ENCODE assay signal across 9 mouse cellular contexts in the genomic region with DNA sequence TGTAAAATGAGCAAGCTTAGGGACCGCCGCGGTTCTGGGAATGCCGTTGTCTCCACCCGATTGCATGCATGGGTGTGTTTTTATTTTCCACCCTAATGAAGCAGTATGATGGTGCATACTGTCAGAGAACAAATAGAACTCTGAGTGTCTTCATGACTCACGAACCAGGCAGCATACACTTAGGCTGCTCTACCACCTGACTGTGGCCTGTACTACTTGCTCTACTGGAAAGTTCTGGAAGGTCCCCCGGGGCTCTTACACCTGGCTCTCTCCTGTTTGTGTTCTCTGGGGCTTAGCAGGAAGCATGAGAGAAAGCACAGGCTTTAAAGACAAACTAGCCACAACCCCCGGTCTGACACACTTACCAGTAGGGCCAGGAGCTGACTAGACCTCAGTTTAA. TPM values are rescaled to one million over a fixed set of nuclear protein-coding genes. Genes with fewer than 3 reads are reported as not detected.
A peak's percentile ranks its signal among the peaks of the same experiment; 100 is the strongest.
DNase-seq lines count a peak whose midpoint lies in the region; ATAC-seq and TF ChIP-seq lines count a peak whose summit lies in the region.
"Had no signal": no experiment of that assay in that cellular context is flagged by ENCODE, and none has a peak within 500 bp of the region (broad histone marks: within the 10 kb centered on the region; RNA-seq: fewer than 3 reads in every experiment).

No protein-coding gene starts in this region.

- no peaks in the 10 kb centered on the region; the same call in none of the 2 replicates for H3K4me1 ChIP-seq in bone marrow, adult 2 months (ENCODE audit: control insufficient read depth, insufficient read depth, low read length)
- H3K4me1 ChIP-seq in forebrain, postnatal 0 days (ENCODE audit: insufficient read depth): no peaks in the 10 kb centered on the region
- peaks cover 18% of the 10 kb centered on the region for H3K4me1 ChIP-seq in liver, postnatal 0 days (ENCODE audit: insufficient read depth)

- peak overlapping the region; percentile 84 for H3K27ac ChIP-seq in left cerebral cortex, adult 2 months
- H3K27ac ChIP-seq in bone marrow, adult 2 months (ENCODE audit: control insufficient read depth, insufficient read depth, low read depth, low read length, poor library complexity): peak overlapping the region; percentile 38
- H3K27ac ChIP-seq in forebrain, postnatal 0 days (ENCODE audit: low read depth, low read length): no peak overlapping the region
- peak overlapping the region; percentile 88 for H3K27ac ChIP-seq in liver, postnatal 0 days (ENCODE audit: low read depth)
- H3K27ac ChIP-seq: macrophage had no signal

- H3K9me3 ChIP-seq in forebrain, postnatal 0 days (ENCODE audit: low read length): no peaks in the 10 kb centered on the region
- no peaks in the 10 kb centered on the region for H3K9me3 ChIP-seq in liver, postnatal 0 days (ENCODE audit: low read length)

- no peak for TF ChIP-seq EP300 in liver, postnatal 0 days (IDR thresholded peaks at IDR 0.05; ENCODE audit: low read depth)

- 75% methylated on average over 8 of the region's 8 CpGs for WGBS in bone marrow, adult 2 months
- WGBS in forebrain, postnatal 0 days: 69% methylated on average over 8 of the region's 8 CpGs
- WGBS in liver, postnatal 0 days (ENCODE audit: insufficient replicate concordance): 60% methylated on average over 8 of the region's 8 CpGs

- intact Hi-C loops in left cerebral cortex, adult 2 months (cut with DNase I): loop anchor here (1.0 to 10.0 kb wide), 2 partner anchors 35 to 1585 kb away; no protein-coding TSS in a partner anchor
- intact Hi-C loops in left cerebral cortex, postnatal 25 days (cut with DNase I): loop anchor here (2.0 kb wide), 1 partner anchor 83 kb away; no protein-coding TSS in a partner anchor

- DNase-seq in left cerebral cortex, adult 2 months (ENCODE audit: extremely low spot score in 1 of 2, low spot score in 2 of 2): no peak
- DNase-seq in left cerebral cortex, postnatal 25 days (ENCODE audit: low spot score in 2 of 2): no peak
- no peak for DNase-seq in forebrain, postnatal 0 days
- DNase-seq in liver, postnatal 0 days: no peak
- DNase-seq in cerebellum, postnatal 25 days: no peak
- no peak for DNase-seq in right cerebral cortex, adult 2 months (ENCODE audit: low spot score in 2 of 2)

- H3K27me3 ChIP-seq in forebrain, postnatal 0 days (ENCODE audit: insufficient read depth, low read length): no peaks in the 10 kb centered on the region
- H3K27me3 ChIP-seq in liver, postnatal 0 days (ENCODE audit: insufficient read depth, low read length): no peaks in the 10 kb centered on the region

- H3K9ac ChIP-seq in forebrain, postnatal 0 days: no peak overlapping the region; the same call in 1 of the 2 replicates
- H3K9ac ChIP-seq in liver, postnatal 0 days (replicated peaks): peak overlapping the region; percentile 61

- no peak overlapping the region for H3K4me3 ChIP-seq in left cerebral cortex, adult 2 months
- H3K4me3 ChIP-seq in bone marrow, adult 2 months (replicated peaks; ENCODE audit: control insufficient read depth, low read depth, low read length): no peak overlapping the region
- H3K4me3 ChIP-seq in forebrain, postnatal 0 days (ENCODE audit: low read depth, low read length): no peak overlapping the region
- H3K4me3 ChIP-seq in liver, postnatal 0 days (ENCODE audit: low read depth, low read length): no peak overlapping the region

- no peaks in the 10 kb centered on the region for H3K36me3 ChIP-seq in forebrain, postnatal 0 days (ENCODE audit: insufficient read depth)
- H3K36me3 ChIP-seq in liver, postnatal 0 days (replicated peaks; ENCODE audit: insufficient read depth, low read length): no peaks in the 10 kb centered on the region

- TF ChIP-seq POLR2A in bone marrow, adult 2 months (IDR thresholded peaks at IDR 0.05; ENCODE audit: borderline replicate concordance, control insufficient read depth, low read depth, low read length): no peak

- H3K4me2 ChIP-seq in forebrain, postnatal 0 days (ENCODE audit: low read depth): peak overlapping the region; percentile 58
- H3K4me2 ChIP-seq in liver, postnatal 0 days (ENCODE audit: low read depth, low read length): peak overlapping the region; percentile 85

- no peak for TF ChIP-seq CTCF in left cerebral cortex, adult 2 months (IDR thresholded peaks at IDR 0.05)
- no peak for TF ChIP-seq CTCF in bone marrow, adult 2 months (IDR thresholded peaks at IDR 0.05; ENCODE audit: control insufficient read depth, insufficient read depth, low read length)
- TF ChIP-seq CTCF in forebrain, postnatal 0 days (IDR thresholded peaks at IDR 0.05; ENCODE audit: low read depth): no peak
- no peak for TF ChIP-seq CTCF in liver, postnatal 0 days (IDR thresholded peaks at IDR 0.05; ENCODE audit: low read depth)

- no peak for ATAC-seq in forebrain, postnatal 0 days
- no peak; the same call in 1 of the 2 replicates for ATAC-seq in liver, postnatal 0 days
- ATAC-seq: inflammation-experienced regulatory T-cells, adult 6 months had no signal

RNA-seq across cellular contexts. Expression of gene Gucy2g, which starts 21.7 kb away (rescaled TPM):
- 1 to 10 TPM; 3.3 to 3.5 TPM for total RNA-seq in left cerebral cortex, adult 2 months (2021)
- total RNA-seq in left cerebral cortex, postnatal 25 days (2021): 1 to 10 TPM; 2.8 to 3.2 TPM
- polyA plus RNA-seq in bone marrow, adult 2 months (2011; ENCODE audit: insufficient read depth, insufficient read length, low replicate concordance, missing spikeins): not detected in 2 replicates
- 0.08 and 0.14 TPM in 2 replicates for total RNA-seq in forebrain, postnatal 0 days (2014; rRNA removed)
- 0.22 and 0.31 TPM in 2 replicates for polyA plus RNA-seq in forebrain, postnatal 0 days (2015; fragmentation: Nextera tagmentation; extraction: Ambion mirVana)
- 0.02 TPM in 1 of 2 replicates, not detected in the other for polyA plus RNA-seq in liver, postnatal 0 days (2015; fragmentation: Nextera tagmentation; extraction: Ambion mirVana)
- polyA plus RNA-seq: macrophage had no signal

RNA-seq across cellular contexts. Expression of gene Acsl5, which starts 32.4 kb away (rescaled TPM):
- 10 to 100 TPM; 52.0 to 57.0 TPM for total RNA-seq in left cerebral cortex, adult 2 months (2021)
- 10 to 100 TPM; 42.9 to 47.9 TPM for total RNA-seq in left cerebral cortex, postnatal 25 days (2021)
- 58.1 and 82.2 TPM in 2 replicates for polyA plus RNA-seq in bone marrow, adult 2 months (2011; ENCODE audit: insufficient read depth, insufficient read length, low replicate concordance, missing spikeins)
- total RNA-seq in forebrain, postnatal 0 days (2014; rRNA removed): 15.9 and 22.7 TPM in 2 replicates
- 16.4 and 16.6 TPM in 2 replicates for polyA plus RNA-seq in forebrain, postnatal 0 days (2015; fragmentation: Nextera tagmentation; extraction: Ambion mirVana)
- polyA plus RNA-seq in liver, postnatal 0 days (2015; fragmentation: Nextera tagmentation; extraction: Ambion mirVana): 397 and 414 TPM in 2 replicates

RNA-seq across cellular contexts. Expression of gene Tectb, which starts 38.8 kb away (rescaled TPM):
- total RNA-seq in left cerebral cortex, adult 2 months (2021): not detected
- not detected for total RNA-seq in left cerebral cortex, postnatal 25 days (2021)
- not detected in 2 replicates for polyA plus RNA-seq in bone marrow, adult 2 months (2011; ENCODE audit: insufficient read depth, insufficient read length, low replicate concordance, missing spikeins)
- 0.46 TPM in 1 of 2 replicates, not detected in the other for total RNA-seq in forebrain, postnatal 0 days (2014; rRNA removed)
- 0.16 and 0.20 TPM in 2 replicates for polyA plus RNA-seq in forebrain, postnatal 0 days (2015; fragmentation: Nextera tagmentation; extraction: Ambion mirVana)
- 0.09 and 0.19 TPM in 2 replicates for polyA plus RNA-seq in liver, postnatal 0 days (2015; fragmentation: Nextera tagmentation; extraction: Ambion mirVana)
- polyA plus RNA-seq: inflammation-experienced regulatory T-cells, adult 6 months; macrophage had no signal
